Mouse (Mus musculus): ENCODE results near the gene Pdlim4.

DNA sequence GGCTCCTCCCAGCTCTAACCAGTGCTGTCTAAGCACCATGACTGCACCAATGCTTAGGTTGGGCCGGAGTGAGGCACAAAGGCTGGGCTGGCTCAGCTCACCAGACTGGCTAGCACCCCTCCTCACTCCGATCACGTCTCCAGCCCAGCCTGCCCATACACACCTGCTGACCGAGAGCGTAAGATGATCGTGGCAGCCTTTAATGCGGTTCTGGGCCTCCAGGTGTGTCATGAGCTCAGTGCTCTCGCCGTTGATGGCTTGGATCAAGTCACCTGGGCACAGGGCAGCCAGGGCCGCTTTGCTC lies 5.4 kb downstream of the Pdlim4 start:
- TF ChIP-seq CTCF (IDR thresholded peaks at IDR 0.05; ENCODE audit: low read depth, low read length): no peak
- no peak for TF ChIP-seq POLR2A (IDR thresholded peaks at IDR 0.05; ENCODE audit: borderline replicate concordance, low read depth, low read length)

Data from bone marrow macrophage, adult 2 months (primary cell).